Mouse (Mus musculus) brain, embryonic 14.5 days (tissue): ENCODE data around the gene Srrm1. TPM values are rescaled to one million over a fixed set of nuclear protein-coding genes. Genes with fewer than 3 reads are reported as not detected.

ENCODE experiments used
- DNase-seq: peaks from one replicate; pipeline ENCODE4 v3.0.0-alpha.2; 2011; ENCODE audit warnings: low read depth
- CTCF ChIP-seq: fragments of 200-500 bp; IDR thresholded peaks from 2 replicates; pipeline ENCODE4 v1.5.1; 2012; ENCODE audit warnings: inconsistent platforms, mild to moderate bottlenecking, moderate library complexity, borderline replicate concordance; ENCODE audit not compliant: insufficient read depth, insufficient read length; ENCODE audit errors: extremely low read depth
- POLR2A ChIP-seq: fragments of 200-500 bp; IDR thresholded peaks from 2 replicates; pipeline ENCODE4 v1.6.1; 2012; ENCODE audit warnings: mild to moderate bottlenecking, inconsistent platforms, borderline replicate concordance; ENCODE audit not compliant: poor library complexity, insufficient read depth, insufficient read length, severe bottlenecking; ENCODE audit errors: extremely low read depth
- polyA plus RNA-seq: library from polyadenylated mRNA; depleted of rRNA; stranded (reverse); fragments of >200 nt; gene quantifications from 2 replicates; pipeline ENCODE4 v1.2.3, GENCODE M21; 2012

Srrm1 gene
- polyA plus RNA-seq, 1 experiment = 133 TPM

DNA sequence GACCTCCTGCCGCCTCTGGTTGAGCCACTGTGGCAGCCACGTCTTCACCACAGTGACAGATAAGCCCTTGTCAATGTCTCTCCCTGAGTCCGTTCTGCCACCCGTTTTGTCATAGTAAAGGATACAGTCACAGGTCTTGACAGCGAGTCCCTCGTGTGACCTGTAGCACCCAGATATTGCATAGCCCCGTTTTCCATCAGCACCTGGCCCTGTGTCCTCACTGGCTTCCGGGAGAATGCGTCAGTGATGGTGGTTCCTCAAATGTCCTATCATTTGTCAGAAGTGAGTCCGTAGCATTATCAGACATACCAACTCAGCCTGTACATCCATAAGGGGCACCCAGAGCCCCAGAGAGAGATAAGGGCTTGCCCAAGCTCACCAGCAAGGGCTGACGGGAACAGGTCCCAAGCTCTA lies 38.7 kb downstream of the Srrm1 start:
- no peak for DNase-seq
- no peak for TF ChIP-seq CTCF
- TF ChIP-seq POLR2A = no peak

DNA sequence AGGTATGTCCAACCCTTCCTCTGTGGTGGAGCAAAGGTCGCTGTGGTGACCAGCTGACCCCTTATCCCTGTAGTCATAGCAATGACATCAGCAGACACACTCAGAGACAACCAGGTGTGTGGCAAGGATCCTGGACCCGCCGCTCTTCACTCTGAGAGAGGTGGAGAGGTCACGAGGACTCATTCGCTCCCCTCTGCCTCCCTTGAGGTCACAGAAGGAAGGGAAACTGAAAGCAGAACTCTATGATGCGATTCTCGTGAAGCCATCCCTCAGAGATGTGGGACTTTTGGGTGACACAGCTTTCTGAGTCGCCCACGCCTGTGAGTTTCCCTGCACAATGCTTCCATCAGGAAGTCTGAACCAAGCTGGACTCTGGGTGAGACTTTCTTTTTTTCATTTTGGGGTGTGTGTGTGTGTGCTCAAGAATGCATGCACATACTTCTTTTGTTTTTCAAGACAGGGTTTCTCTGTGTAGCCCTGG lies 39.3 kb downstream of the Srrm1 start:
- TF ChIP-seq POLR2A = no peak
- no peak for TF ChIP-seq CTCF
- DNase-seq = no peak

DNA sequence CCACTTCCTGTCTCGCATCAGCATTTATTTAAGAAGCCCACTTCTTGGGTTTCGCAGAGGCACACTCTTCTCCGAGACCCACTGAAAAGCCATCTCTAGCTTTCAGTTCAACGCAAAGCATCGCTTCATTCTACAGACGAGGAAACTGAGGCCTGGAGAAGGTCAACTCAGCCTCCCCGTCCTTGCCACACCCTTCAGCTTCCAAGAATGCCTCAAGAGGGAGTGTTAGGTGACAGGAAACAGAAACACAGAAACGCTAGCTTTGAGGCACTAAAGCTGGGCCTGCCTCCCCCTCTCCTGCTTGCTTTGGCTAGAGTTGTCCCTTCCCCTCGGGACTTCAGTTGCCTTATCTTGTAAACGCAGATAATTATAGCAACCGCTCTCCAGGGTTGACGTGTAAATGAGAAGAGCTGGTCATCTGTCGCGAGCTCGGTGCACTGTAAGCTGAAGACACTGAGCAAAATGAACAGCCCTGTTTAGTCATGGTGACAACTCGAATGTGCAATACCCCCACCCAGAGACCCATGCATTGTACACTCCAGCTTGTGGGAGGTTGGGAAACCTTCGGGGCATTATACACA lies 39.9 kb downstream of the Srrm1 start:
- peak; percentile 20 for DNase-seq
- no peak for TF ChIP-seq CTCF
- TF ChIP-seq POLR2A = no peak

DNA sequence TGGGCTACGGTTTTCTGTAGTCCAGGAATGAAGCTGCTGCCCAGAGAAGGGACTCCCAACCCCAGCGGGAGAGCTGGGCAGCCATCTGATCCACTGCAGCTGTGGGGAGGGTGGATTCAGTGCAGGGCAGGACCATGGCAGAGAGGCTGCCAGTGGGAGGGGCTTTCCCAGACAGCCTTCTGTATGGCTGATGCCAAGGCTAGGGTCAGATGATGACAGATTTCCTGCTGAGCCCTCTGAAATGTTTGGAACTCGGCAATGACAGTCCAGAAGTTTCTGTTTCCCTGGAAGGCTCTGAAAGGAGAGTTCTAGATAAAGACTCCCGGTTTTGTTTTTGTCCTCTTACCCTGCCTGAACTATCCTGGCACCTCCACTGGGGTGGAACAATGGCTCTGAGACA lies 40.4 kb downstream of the Srrm1 start:
- peak; percentile 32 for DNase-seq

DNA sequence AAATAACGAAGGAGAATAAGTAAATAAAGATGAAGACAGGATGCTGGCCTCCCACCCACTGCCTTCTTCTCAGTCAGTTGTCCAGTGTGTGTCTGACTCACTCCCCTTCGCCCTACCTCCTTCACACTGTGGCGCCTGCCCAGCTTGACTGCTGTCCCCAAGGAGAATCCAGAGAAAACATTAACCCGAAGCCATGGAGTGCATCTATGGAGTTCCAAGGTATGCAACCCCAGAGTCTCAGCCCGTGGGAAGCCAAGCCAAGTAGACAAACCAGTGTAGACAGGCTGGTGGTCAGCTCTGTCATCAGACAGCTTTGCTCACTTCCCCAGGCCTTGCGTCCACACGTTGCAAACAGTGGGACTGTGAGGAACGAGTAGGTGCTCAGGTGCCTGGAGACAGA lies 42.8 kb downstream of the Srrm1 start:
- TF ChIP-seq POLR2A (no peak), CTCF (no peak)
- DNase-seq = no peak

More for the DNA sequence above, 40.4 kb downstream of the Srrm1 start:
- no peak for TF ChIP-seq CTCF
- TF ChIP-seq POLR2A = no peak

- no peak for DNase-seq
- TF ChIP-seq CTCF = no peak
Observed at GRCm38 (mm10) chr4:135309726-135310125, 43.4 kb downstream of the Srrm1 start.

- DNase-seq = no peak
- no peak for TF ChIP-seq CTCF
- TF ChIP-seq POLR2A = no peak
Observed at GRCm38 (mm10) chr4:135309112-135309659, 43.9 kb downstream of the Srrm1 start.

DNA sequence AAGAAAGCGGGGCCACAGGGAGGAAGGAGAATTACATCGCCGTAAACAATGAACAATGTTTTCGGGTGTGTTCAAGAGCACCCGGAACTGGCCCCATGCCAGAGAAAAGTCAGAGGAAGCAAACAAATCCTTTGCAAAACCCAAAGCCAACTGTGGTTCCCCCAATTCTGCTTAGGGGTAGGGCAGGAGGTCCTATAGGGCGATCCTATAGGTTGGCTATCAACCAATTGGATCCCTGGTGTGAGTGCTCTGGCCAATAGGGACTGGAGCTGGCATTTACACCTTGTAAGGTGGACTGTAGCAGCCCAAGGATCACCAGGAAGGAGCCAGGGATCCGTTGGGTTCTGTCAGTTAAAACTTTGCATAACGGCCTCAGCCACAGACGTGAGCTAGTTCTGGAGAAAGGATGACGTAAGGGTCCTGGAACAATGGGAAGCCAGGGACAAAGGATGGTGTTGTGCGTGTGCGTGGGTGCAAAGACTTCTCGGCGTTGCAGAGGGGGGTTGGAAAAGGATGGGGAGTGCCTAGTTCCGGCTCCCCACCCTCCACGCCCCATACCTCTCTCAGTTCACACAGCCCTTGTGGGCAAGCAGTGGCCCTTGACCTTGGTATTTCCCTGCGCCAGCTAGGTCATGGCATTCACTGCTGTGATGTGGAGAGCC lies 46.0 kb downstream of the Srrm1 start:
- peak; percentile 52 for DNase-seq
- TF ChIP-seq POLR2A = no peak
- TF ChIP-seq CTCF = no peak

DNA sequence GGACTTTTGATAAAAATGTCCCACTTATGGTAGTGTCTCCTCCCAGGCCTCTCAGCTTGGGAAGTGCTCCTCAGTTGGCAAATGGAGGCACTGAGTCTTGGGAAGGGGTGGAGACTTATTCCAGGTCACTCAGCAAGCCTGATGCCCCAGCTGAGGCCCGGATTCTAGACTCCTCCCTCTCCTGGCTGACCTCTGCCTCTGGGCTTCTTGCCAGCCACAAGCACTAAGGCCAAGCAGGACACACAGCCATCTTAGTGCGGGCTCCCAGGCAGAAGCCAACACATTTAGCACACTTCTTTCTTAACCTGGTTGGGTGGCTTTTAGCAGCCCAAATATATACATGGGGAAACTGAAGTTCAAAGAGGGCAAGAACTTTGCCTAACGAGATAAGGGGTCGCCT lies 46.6 kb downstream of the Srrm1 start:
- no peak for DNase-seq
- TF ChIP-seq CTCF (no peak), POLR2A (no peak)

GRCm38 (mm10) chr4:135302261-135302660 lies 50.9 kb downstream of the Srrm1 start:
- DNase-seq = no peak
- TF ChIP-seq POLR2A (no peak), CTCF (no peak)

GRCm38 (mm10) chr4:135301166-135301565 lies 52.0 kb downstream of the Srrm1 start:
- no peak for TF ChIP-seq POLR2A
- TF ChIP-seq CTCF = no peak
- DNase-seq = no peak
